Mouse (Mus musculus) hematopoietic stem cell, adult 5-6 weeks (primary cell): ENCODE results near the gene Slc27a5. TPM values are rescaled to one million over a fixed set of nuclear protein-coding genes. Genes with fewer than 3 reads are reported as not detected.

Experiments
- ATAC-seq, 2 experiments: fragments of 125-278 bp in 1 of 2; replicated peaks in 1 of 2; 2 replicates each; pipeline ENCODE4 v1.8.0; 2016 to 2017; ENCODE audit warnings: inconsistent platforms in 2 of 2, mild to moderate bottlenecking in 2 of 2, moderate number of reproducible peaks in 2 of 2, low read depth in 1 of 2, moderate TSS enrichment in 1 of 2; ENCODE audit not compliant: low FRiP score in 2 of 2, poor library complexity in 2 of 2, severe bottlenecking in 2 of 2, insufficient read depth in 1 of 2, low TSS enrichment in 1 of 2
- total RNA-seq: library from RNA; stranded (forward); fragments of 172-1452, 232-1000 nt; gene quantifications from 2 replicates; pipeline ENCODE4 v1.2.3, GENCODE M21; 2017

Gene Slc27a5
- total RNA-seq, 1 experiment from 2014 or later, result not detected

GRCm38 (mm10) chr7:13031069-13031468 lies 33.1 kb upstream of the Slc27a5 start:
- ATAC-seq, result no peak

- no peak for ATAC-seq
Observed at GRCm38 (mm10) chr7:13028986-13029385, 31.0 kb upstream of the Slc27a5 start.

DNA sequence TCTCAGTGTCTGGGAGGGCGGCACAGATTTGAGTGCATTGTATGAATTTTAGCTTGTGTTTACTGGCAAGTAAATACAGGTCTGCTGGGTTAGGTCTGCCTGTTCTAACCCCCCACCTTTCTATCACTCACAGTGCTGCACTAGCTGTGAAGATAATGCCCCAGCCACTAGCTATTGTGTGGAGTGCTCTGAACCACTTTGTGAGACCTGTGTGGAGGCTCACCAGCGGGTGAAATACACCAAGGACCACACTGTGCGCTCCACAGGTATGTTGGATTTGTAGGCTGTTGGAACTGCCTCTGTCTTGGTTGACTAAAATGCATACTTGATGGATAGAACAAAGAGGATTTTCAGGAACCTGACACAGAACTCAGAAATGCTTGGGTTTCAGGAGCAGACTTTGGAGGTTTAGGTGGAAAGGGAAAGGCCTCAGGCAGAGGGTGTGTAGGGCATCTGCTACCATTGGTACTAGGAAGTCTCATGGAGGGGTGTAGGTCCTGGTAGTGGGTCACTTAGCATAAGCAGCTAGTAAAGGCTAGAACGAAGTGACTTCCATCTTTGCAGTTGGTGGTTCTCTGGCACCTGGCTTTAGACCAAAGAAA lies 27.6 kb upstream of the Slc27a5 start:
- ATAC-seq, result no peak

DNA sequence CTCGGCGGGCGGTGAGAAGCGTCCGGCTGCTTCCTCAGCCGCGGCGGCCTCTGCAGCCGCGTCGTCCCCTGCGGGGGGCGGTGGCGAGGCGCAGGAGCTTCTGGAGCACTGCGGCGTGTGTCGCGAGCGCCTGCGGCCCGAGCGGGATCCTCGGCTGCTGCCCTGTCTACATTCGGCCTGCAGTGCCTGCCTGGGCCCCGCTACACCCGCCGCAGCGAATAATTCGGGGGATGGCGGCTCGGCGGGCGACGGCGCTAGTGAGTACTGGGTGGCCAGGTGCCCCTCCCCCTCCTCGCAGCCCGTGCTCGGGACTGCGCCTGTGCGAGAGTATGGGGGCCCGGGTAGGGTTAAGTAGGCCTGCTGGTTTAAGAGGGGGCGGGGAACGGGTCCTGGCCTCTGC lies 26.8 kb upstream of the Slc27a5 start:
- ATAC-seq, result 0 out of 4 replicates have a peak, but pooled peaks of 1 of the 2 experiments have one; percentile 11

- ATAC-seq, result peak; percentile 74 to 76
Observed at GRCm38 (mm10) chr7:13023928-13024731, 26.1 kb upstream of the Slc27a5 start.

DNA sequence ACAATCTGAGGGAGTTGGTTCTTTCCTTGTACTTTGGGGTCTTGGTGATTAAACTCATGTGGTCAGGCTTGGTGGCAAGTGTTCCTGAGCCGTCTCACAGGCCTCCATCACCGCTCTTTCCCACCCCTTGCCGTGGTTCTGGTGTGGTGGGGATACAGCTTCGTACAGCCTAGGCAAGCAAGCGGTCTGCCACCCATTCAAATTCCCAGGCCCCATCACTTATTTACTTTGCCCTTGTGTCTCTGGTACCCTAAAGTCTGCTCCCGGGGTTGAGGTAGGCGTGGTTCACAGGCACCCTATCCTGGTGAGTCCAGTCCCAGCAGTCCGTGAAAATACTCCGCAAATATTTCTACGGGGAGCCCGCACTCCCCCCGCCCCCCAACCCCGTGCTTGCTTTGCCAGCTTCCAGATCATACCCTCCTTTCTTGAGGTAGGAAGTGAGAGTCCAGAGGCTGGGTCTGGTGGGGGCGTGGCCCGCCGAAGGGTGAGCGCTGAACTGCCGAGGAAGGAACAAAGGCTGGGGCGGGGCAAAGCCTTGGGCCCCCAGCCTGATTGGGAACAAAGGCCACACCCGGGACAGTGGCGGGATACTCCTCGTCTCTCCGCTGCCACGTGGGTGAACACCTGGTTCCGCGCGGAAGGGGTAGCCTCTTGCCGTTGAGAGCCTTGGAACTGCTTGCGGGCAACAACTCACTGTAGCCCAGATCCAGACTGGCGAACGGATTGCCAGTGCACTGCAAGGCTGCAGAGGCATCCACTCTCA lies 25.0 kb upstream of the Slc27a5 start:
- peak; percentile 76 to 78 for ATAC-seq

DNA sequence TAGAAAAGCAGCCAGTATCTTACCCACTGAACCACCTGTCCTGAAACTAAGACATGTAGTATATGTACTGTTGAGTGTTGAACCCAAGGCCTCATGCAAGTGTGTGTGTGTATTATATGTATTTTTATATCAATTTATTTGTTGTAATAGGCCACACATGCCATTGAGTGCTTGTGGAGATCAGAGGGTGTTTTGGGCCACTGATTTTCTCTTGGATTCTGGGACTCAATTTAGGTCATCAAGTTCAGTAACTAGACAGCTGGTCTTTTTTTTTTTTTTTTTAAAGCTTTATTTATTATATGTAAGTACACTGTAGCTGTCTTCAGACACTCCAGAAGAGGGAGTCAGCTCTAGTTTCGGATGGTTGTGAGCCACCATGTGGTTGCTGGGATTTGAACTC lies 17.2 kb upstream of the Slc27a5 start:
- no peak for ATAC-seq

DNA sequence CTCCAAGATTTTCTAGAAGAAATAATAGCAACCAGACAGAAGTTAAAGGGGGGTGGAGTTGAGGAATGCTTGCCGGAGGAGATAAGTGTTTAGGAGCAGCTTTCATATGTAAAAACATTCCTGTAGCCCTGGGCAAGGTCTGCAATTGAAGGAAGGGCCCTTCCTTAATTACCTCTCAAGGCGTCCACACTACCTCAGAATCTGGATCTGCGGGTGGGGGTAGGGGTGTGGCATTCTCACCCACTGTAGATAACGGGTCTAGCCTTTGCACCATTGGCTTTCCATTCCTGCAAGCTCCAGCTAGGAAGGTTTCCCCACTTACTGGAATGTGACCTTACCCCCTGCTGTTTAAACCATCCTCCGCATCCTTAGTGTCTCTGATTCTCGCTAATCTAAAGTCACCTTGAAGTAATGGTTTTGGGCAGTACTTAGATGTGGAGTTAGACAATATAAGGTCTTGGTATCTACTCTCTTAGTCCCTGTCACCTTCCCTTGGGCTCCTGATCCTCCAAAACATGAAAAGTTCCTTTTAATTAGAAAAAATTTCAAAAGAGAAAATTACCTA lies 16.4 kb upstream of the Slc27a5 start:
- ATAC-seq, result no peak

DNA sequence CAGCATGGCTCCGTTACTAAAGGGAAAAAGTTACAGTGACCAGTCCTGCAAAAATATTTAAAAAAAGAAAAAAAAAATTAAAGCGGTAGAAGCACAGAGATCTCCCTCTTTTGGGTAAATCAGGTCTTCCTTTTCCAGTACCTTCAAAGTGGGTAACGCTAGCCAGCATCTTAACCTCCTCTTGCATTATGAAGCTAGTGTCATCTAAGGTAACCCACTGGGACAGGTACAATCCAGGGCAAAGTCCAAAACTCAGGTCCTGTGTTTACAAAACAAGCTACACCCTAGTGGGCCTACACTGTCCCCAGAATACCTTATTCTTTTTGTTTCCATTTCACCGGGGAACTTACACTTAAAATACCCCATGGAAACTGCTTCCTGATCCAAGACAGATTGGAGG lies 15.7 kb upstream of the Slc27a5 start:
- no peak for ATAC-seq

- ATAC-seq, result peak in 1 of 2 experiments; percentile 77; a peak in 1 of 4 replicates
Observed at GRCm38 (mm10) chr7:13010005-13010908, 12.3 kb upstream of the Slc27a5 start, which contains the start of gene Zbtb45. Gene Zbtb45, minus strand, starts transcription at chr7:13010034.

DNA sequence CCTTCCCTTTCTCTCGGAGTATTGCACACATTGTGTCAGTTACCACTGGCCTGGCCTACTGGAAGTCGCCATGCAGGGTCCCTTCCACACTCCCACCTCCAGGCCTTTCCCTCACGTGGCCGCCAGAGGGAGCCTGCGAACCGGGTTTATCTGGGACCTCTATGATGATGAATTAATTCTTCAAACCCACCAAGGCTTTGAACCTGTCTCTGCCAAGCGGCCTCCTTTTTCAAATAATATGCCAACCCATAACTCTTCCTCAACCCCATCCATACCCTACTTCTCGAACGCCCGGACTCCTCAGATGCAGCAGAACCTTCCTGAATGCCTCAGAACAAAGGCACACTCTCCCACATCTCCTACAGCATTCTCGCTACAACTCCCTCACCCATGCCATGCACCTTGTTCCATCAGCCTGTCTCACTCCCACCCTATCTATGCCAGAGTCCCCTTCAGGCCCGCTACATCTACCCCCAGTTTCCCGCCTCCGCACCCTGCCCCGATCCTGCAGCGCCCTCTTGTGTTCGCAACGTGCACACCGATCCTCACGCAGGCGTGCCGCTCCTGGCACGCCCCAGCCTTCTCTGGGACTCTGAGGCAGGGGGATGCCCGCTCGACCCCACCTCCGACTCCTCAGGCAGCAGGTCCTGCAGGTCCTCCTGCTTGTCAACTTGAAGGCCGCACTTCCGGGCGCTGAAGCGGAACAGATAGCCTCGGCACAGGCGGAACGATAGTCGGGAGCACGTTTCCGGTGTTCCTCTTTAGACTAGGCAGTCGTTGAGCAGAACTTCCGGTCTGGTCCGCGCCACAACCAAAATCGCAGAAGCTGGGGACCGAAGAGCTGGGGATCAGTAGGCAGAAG lies 11.4 kb upstream of the Slc27a5 start:
- peak; percentile 84 for ATAC-seq

- ATAC-seq, result no peak
Observed at GRCm38 (mm10) chr7:13007341-13008092, 9.5 kb upstream of the Slc27a5 start.

DNA sequence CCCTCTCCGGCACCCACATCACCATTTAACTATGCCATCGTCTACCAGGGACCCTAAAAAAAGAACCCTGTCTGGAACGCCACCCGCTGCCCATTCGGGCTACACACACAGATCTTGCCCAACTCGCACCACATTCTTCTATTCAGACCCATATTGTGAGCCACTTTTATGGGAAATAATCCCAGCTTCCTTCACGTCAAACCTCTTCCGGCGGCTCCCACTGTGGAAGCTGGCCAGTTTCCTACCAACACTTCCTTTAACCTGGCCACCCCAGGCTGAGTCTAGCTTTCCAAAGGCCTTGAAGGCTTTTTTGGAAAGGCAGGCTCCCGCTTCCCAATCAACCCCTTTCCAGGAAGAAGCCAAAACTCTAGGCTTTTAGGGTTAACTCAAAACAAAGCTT lies 8.5 kb upstream of the Slc27a5 start:
- ATAC-seq, result no peak

- ATAC-seq, result no peak
Observed at GRCm38 (mm10) chr7:13006011-13006410, 8.0 kb upstream of the Slc27a5 start.

DNA sequence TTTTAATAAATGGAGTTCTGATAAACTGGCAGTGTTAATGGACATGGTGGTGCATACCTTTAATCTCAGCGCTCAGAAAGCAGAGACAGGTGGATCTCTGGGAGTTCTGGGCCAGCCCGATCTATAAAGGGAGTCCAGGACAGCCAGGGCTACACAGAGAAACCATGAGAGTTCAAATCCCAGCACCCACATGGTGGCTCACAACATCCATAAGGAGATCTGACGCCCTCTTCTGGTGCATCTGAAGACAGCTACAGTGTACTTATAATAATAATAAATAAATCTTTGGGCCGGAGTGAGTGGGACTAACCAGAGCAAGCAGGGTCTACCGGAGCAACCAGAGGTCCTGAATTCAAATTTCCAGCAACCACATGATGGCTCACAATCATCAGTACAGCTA lies 5.4 kb upstream of the Slc27a5 start:
- no peak for ATAC-seq
